Mouse (Mus musculus) liver, adult 2 months (tissue): ENCODE measurements around the gene Crybg1.

ENCODE experiments used
- CTCF ChIP-seq: fragments of 200-500 bp; IDR thresholded peaks from 2 replicates; pipeline ENCODE4 v1.5.1; 2011; ENCODE audit warnings: low read depth, low read length, control low read depth
- POLR2A ChIP-seq: fragments of 200-500 bp; IDR thresholded peaks from 2 replicates; pipeline ENCODE4 v1.6.1; 2011; ENCODE audit warnings: low read length, control low read depth; ENCODE audit not compliant: insufficient read depth; ENCODE audit errors: extremely low read depth

GRCm38 (mm10) chr10:43923096-43923495 lies 225.6 kb downstream of the Crybg1 start:
- TF ChIP-seq POLR2A (no peak), CTCF (no peak)
